Mouse (Mus musculus): ENCODE measurements around the gene Stat5a.
A peak's percentile ranks its signal among the peaks of the same experiment; 100 is the strongest.

Stat5a gene

GRCm38 (mm10) chr11:100838894-100839293, 20.3 kb upstream of the Stat5a start:
- DNase-seq: no peak

- DNase-seq: no peak
Observed at GRCm38 (mm10) chr11:100839523-100839922, 19.6 kb upstream of the Stat5a start.

- DNase-seq: peak; percentile 54 to 72
Observed at GRCm38 (mm10) chr11:100840866-100841265, 18.3 kb upstream of the Stat5a start.

DNA sequence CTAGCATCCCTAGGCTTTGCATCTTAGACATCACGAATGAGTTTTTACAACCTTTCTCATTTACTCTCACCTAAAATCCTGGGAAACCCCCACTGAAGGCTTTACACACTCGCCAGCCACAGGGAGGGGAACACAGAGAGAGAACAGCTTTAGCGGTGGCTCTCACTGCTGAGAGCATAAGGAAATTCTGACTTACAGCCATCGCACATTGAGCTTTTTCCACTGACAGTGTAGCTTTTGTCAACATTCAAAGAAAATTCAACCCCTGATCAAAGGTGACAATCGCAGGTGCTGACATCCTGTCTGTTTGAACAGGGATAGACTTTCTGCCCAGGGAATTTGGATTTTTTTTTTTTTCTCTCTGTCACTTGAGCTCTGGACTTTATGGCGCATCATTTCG, 17.1 kb upstream of the Stat5a start:
- no peak for DNase-seq

- no peak for DNase-seq
Observed at GRCm38 (mm10) chr11:100843070-100843669, 16.0 kb upstream of the Stat5a start.

- no peak for DNase-seq
Observed at GRCm38 (mm10) chr11:100844121-100844520, 15.0 kb upstream of the Stat5a start.

DNA sequence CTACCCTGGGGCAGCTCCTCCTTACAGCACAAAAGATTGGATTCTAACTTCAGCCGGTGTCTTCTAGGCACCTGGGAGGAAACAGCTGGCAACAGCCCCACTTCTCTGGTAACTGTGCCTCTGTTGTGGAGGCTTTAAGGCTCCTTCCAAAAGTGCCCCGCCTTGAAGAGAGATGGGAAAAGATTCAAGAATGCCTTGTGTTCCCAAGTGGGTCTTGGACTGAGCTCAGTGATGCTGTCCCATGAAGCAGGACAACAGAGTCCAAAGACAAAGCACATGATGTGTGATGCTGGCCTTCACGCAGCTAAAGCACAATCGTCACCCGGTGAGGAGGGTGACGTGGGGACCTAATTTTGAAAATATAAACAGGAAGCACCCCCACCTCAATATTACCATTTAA, 13.4 kb upstream of the Stat5a start:
- no peak for DNase-seq

DNA sequence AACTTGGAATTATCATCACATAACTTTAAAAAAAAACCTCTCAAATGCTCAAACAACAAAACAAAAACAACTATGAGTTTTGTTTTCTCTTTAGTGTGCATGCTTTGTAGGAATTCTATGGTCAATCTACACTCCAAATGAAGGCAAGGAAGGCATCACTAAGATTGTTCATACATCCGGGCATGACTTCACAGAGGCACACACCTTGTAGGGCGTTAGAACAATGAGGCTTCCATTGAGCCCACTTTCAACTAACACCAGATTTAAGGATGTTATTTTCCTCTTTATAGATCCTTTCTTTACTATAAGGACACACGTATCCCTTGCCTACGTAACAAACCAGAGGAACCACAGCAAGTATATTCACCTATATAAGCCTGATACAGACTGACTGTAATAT, 11.6 kb upstream of the Stat5a start:
- no peak for DNase-seq

- no peak for DNase-seq
Observed at GRCm38 (mm10) chr11:100848080-100848479, 11.1 kb upstream of the Stat5a start.

GRCm38 (mm10) chr11:100848789-100849379, 10.3 kb upstream of the Stat5a start:
- DNase-seq: no peak

- no peak for DNase-seq
Observed at GRCm38 (mm10) chr11:100849456-100850037, 9.6 kb upstream of the Stat5a start.

- DNase-seq: peak; percentile 84 to 93
Observed at GRCm38 (mm10) chr11:100850038-100850777, 8.9 kb upstream of the Stat5a start, which contains the start of gene Stat5b. Gene Stat5b (minus strand): TSS chr11:100850724.

DNA sequence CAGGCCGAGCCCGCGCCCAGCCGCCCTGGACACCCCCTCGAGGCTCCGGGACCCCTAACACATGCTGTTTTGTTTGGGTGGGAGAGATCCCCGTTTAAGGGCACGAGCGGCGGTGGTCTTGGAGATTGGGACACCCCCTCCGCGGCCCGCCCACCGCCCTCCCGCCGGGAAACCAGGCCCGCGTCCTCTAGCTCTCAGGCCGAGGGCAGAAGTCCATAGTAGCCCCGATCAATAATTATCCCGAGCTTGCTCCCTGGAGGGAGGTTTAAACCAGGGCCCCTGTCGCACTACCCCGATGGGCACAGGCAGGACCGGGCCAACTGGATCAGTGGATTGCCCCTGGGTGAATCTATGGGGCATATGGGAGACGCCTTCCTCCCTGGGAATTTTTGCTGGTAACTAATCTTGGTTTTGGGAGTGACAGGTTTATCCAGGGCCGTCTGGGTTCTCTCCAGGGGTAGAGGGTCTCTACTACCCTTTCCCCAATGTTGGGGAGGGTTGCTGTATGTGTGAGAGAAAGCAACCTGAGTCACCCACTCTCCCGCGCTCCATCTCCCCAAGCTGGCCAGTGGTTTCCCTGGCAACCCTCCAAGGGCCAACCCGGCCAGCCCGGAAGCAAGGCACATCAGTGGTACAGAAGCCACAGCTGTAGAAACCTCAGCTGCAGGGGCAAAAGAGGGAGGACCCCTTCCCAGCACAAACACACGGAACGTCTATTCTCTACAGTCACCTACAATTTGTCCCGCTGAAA, 8.2 kb upstream of the Stat5a start:
- peak; percentile 77 to 78 for DNase-seq

DNA sequence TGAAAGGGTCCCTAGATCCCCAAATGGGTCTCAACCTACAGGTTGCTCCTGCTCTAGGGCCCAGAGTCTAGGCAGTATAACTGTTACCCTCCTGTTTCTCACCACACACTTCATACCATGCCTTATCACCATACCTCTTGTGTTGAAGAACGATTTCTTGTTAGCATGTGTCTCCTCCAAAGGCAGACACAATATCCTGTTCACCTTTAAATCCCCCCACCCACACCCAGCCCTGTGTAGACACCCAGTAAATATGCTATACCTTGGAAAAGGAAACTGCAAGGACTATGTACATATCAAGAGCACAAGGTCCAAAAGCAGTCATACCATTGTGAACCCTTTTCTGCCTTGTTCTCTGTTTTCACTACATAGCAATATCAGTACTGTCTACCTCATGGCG, 7.1 kb upstream of the Stat5a start:
- DNase-seq: no peak

- no peak for DNase-seq
Observed at GRCm38 (mm10) chr11:100853018-100853417, 6.1 kb upstream of the Stat5a start.

DNA sequence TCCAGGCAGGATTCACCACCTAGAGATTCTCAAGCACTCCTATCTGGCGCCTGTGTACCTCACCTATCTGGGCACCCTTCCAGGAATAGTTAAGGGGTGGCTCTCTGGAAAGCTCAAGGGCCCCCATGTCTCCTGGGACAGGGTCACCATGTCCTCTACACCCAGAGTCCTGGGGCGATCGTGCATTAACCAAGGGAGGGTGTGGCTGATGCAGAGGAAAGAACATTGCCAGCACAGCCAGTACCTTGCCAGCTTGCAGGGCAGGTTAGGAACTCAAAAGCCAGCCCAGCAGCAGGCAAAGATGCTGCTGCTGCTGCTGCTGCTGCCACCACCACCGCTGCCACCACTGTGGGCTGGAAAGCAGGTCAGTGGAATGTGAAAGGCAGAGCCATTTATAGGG, 4.9 kb upstream of the Stat5a start:
- DNase-seq: no peak

GRCm38 (mm10) chr11:100855178-100855577, 4.0 kb upstream of the Stat5a start:
- DNase-seq: no peak

- no peak for DNase-seq
Observed at GRCm38 (mm10) chr11:100857960-100858359, 1.2 kb upstream of the Stat5a start.

GRCm38 (mm10) chr11:100859579-100860075, 476 bp downstream of the Stat5a start:
- DNase-seq: no peak

- peak; percentile 91 to 94 for DNase-seq
Observed at GRCm38 (mm10) chr11:100860198-100861048, 1.3 kb downstream of the Stat5a start.

DNA sequence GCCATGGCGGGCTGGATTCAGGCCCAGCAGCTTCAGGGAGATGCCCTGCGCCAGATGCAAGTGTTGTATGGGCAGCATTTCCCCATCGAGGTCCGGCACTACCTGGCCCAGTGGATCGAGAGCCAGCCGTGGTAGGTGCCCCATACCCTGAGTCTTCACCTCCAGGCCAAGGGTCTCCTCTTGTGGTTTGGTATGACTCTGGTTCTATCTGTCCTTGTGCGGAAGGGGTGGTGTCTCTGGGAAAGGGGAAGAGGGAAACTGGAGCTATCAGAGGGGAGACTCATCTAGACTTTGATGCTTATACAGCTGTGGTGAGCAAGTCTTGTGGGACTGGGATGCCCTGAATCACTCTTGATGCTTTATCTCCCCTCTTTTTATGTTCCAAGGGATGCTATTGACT, 2.2 kb downstream of the Stat5a start:
- no peak for DNase-seq

- no peak for DNase-seq
Observed at GRCm38 (mm10) chr11:100861836-100862235, 2.7 kb downstream of the Stat5a start.
